Mouse (Mus musculus) bone marrow macrophage, adult 2 months (primary cell): ENCODE data around the gene Pnpla3. TPM values are rescaled to one million over a fixed set of nuclear protein-coding genes. Genes with fewer than 3 reads are reported as not detected.
A peak's percentile ranks its signal among the peaks of the same experiment; 100 is the strongest.

Experiments used
- H3K27ac ChIP-seq: 2 replicates; pipeline ENCODE4 v1.5.1; 2012; ENCODE audit warnings: low read depth, low read length; ENCODE audit not compliant: insufficient read depth
- H3K4me1 ChIP-seq: 2 replicates; pipeline ENCODE4 v1.6.1; 2012; ENCODE audit warnings: low read length; ENCODE audit not compliant: control insufficient read depth, insufficient read depth
- H3K4me3 ChIP-seq: 2 replicates; pipeline ENCODE4 v1.5.1; 2012; ENCODE audit warnings: mild to moderate bottlenecking, low read length, moderate library complexity; ENCODE audit not compliant: insufficient read depth
- CTCF ChIP-seq: IDR thresholded peaks from 2 replicates; pipeline ENCODE4 v1.5.1; 2012; ENCODE audit warnings: low read depth, mild to moderate bottlenecking, low read length, moderate library complexity
- POLR2A ChIP-seq: IDR thresholded peaks from 2 replicates; pipeline ENCODE4 v1.6.1; 2012; ENCODE audit warnings: mild to moderate bottlenecking, low read depth, low read length, borderline replicate concordance
- polyA plus RNA-seq: library from polyadenylated mRNA; stranded (reverse); fragments of >200 nt; gene quantifications from 2 replicates; pipeline ENCODE4 v1.2.4, GENCODE M21; 2012; ENCODE audit not compliant: missing spikeins, insufficient read depth, insufficient read length

Gene Pnpla3
- polyA plus RNA-seq, 1 experiment = not detected

DNA sequence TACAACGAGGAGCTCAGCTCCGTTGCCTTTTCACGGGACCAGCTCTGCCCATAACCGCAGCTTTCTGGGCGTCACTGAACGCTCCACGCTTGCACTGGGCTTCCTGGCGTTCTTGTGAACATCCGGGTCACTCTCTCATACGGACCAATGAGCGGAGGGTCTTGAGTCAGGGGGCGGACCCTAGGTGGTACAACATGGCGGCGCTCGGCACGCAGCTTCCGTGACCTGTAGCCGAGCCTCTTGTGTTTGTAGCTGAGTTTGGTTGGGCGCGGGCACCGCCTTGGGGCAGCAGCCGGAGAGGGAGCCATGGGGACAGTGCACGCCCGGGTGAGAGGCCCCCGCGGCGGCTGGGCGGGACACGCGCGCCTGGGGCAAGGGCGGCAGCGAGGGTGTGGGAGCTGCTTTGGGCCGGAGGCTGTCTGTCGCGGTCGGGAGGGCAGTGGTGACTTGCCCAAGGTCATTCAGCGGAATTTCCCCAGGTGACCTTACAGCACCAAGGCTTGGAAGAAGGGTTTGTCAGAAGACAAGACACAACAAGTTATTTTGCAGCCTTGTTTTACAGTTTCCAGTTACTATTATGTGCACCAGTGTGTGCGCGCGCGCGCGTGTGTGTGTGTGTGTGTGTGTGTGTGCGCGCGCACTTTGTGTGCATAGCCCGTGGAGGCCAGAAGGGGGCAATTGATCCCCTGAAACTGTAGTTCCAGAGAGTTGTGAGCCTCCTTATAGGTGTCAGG lies 24.6 kb downstream of the Pnpla3 start, which contains the start of gene Samm50:
Gene Samm50, plus strand, starts transcription at position 184 of the 734 bp plus-strand sequence.
- H3K4me3 ChIP-seq = peak within 1 kb of the TSS; percentile 72
- TF ChIP-seq CTCF = peak; percentile 29; the same call in 1 of the 2 replicates
- no peak for TF ChIP-seq POLR2A
- peaks cover 24% of the 10 kb centered on the region for H3K4me1 ChIP-seq
- peak within 1 kb of the TSS; percentile 84 for H3K27ac ChIP-seq

GRCm38 (mm10) chr15:84196486-84197165 lies 29.0 kb downstream of the Pnpla3 start:
- H3K4me1 ChIP-seq = peaks cover 11% of the 10 kb centered on the region

DNA sequence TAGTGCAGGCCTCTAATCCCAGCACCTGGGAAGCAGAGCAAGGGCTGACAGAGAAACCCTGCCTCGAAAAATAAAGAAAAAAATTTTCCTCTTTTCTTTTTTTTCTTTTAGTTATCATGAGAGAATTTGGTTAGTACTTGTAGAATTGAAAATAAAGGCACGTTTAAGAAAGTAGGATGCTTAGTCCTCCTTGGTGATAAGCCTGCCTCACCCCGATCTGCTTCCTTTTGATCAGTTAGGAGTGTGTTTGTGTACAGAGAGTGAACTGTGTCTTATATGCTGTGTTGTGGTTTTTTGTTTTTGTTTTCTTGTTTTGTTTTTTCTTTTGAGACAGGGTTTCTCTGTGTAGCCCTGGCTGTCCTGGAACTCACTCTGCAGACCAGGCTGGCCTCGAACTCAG lies 39.7 kb downstream of the Pnpla3 start:
- no peak overlapping the region for H3K4me3 ChIP-seq
- H3K4me1 ChIP-seq = peaks cover 8% of the 10 kb centered on the region
- TF ChIP-seq CTCF (no peak), POLR2A (no peak)
- H3K27ac ChIP-seq = no peak overlapping the region

More at GRCm38 (mm10) chr15:84196486-84197165, 29.0 kb downstream of the Pnpla3 start:
- TF ChIP-seq CTCF (no peak), POLR2A (no peak)
- H3K27ac ChIP-seq = no peak overlapping the region
- H3K4me3 ChIP-seq = no peak overlapping the region

GRCm38 (mm10) chr15:84209517-84210412 lies 42.1 kb downstream of the Pnpla3 start:
- TF ChIP-seq CTCF (0 out of 2 replicates have a peak, but pooled peaks have one; percentile 12), POLR2A (no peak)
- H3K4me1 ChIP-seq = no peaks in the 10 kb centered on the region
- no peak overlapping the region for H3K27ac ChIP-seq
- H3K4me3 ChIP-seq = no peak overlapping the region

DNA sequence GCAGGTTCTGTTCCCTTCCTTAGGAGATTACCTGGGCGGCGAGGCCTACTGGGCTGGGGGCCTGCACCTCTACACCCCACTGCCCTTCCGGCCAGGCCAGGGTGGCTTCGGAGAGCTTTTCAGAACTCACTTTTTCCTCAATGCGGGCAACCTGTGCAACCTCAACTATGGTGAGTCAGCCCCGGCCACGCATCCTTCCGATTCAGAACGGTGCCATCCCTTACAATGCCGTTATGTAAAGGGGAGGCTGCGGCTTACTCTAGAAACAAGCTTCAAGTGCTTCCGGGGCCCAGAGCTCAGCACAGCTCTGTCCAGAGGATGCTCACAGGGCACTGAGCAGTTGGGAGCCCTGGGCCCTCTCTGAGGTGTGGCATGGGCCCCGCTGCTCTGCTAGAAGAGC lies 42.8 kb downstream of the Pnpla3 start:
- Histone ChIP-seq H3K4me3 (no peak overlapping the region), H3K27ac (no peak overlapping the region), H3K4me1 (no peaks in the 10 kb centered on the region)
- TF ChIP-seq POLR2A = no peak
- no peak for TF ChIP-seq CTCF

DNA sequence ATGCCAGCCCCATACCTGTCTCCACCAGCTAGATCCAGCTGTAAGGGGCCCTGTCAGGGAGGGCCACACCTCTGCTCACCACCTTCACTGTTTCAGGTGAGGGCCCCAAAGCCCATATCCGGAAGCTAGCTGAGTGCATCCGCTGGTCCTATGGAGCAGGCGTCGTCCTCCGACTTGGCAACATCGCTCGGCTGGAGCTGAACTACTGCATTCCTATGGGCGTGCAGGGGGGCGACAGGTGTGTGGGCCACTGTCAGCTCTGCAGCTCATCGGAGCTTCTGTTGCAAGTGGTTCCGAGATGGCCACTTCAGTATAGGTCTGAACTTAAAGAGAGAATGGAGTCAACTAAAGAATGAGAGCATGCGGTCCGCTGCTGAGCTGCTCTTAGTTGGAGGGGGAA lies 43.3 kb downstream of the Pnpla3 start:
- Histone ChIP-seq H3K4me1 (no peaks in the 10 kb centered on the region), H3K4me3 (no peak overlapping the region), H3K27ac (no peak overlapping the region)
- no peak for TF ChIP-seq CTCF
- no peak for TF ChIP-seq POLR2A

DNA sequence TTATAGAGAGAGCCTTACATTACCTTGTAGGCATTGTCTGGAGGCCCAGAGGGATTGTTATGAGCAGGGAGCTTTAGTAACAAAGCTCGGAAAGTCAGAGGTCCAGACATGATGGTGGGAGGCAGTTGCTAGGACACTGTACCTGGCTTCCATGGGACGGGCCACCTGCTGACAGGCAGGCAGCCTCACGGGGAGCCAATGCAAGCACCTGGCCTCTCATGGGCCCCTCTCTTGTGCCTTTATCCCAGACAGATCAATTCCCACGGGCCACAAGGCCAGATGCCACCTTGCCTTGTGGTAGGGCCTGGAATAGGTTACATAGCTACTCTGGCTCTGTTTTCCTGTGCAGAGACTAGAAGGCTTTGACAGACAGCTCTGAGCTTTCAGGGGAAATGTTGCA lies 43.9 kb downstream of the Pnpla3 start:
- Histone ChIP-seq H3K27ac (no peak overlapping the region), H3K4me1 (no peaks in the 10 kb centered on the region), H3K4me3 (no peak overlapping the region)
- no peak for TF ChIP-seq POLR2A

- H3K4me3 ChIP-seq = no peak overlapping the region
- TF ChIP-seq CTCF = peak; percentile 96
- TF ChIP-seq POLR2A = no peak
- no peak overlapping the region for H3K27ac ChIP-seq
- no peaks in the 10 kb centered on the region for H3K4me1 ChIP-seq
Measured at GRCm38 (mm10) chr15:84212031-84212755, 44.6 kb downstream of the Pnpla3 start.

DNA sequence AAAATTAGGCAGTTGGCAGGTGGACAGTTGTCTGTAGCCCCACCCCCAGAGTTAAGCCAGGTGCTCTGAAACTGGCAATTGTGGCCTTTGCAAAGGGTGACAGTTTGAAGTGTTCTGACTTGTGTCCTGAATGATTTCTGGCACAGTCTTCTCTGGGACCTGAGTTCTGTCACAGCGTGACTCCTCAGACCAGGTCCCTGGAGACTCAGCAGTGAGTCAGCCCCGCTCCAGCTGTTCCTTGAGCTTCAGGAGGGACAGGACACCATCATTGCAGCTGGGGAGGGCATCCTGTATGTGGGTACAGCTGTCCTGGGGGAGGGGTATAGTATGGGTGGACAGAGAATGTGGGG lies 45.1 kb downstream of the Pnpla3 start:
- H3K4me1 ChIP-seq = no peaks in the 10 kb centered on the region
- TF ChIP-seq POLR2A = no peak
- TF ChIP-seq CTCF = no peak
- no peak overlapping the region for H3K27ac ChIP-seq
- no peak overlapping the region for H3K4me3 ChIP-seq
